Mouse (Mus musculus) MEL (cell line): Measurements from ENCODE around the gene Ppm1d. TPM values are rescaled to one million over a fixed set of nuclear protein-coding genes. Genes with fewer than 3 reads are reported as not detected.

ENCODE experiments used
- DNase-seq: peaks from one replicate; pipeline ENCODE4 v3.0.0; 2011; ENCODE audit warnings: low read depth, low spot score
- H3K27ac ChIP-seq: 2 replicates; pipeline ENCODE4 v1.5.1; 2012; ENCODE audit warnings: low read depth, mild to moderate bottlenecking, control low read depth, low read length, moderate library complexity; ENCODE audit not compliant: control insufficient read depth
- H3K27me3 ChIP-seq, 2 experiments: fragments of 150-350 bp in 1 of 2; sonication (generic) in 1 of 2; 2 replicates each; pipeline ENCODE4 v1.6.1; 2012; ENCODE audit warnings: low read length in 2 of 2, mild to moderate bottlenecking in 2 of 2, improper control_type of control experiment in 1 of 2, moderate library complexity in 1 of 2; ENCODE audit not compliant: insufficient read depth in 2 of 2, control insufficient read depth in 1 of 2
- H3K36me3 ChIP-seq, 2 experiments: 2 replicates each; pipeline ENCODE4 v1.6.1; 2012 to 2014; ENCODE audit warnings: low read length in 2 of 2, improper control_type of control experiment in 1 of 2, inconsistent platforms in 1 of 2, mild to moderate bottlenecking in 1 of 2; ENCODE audit not compliant: insufficient read depth in 2 of 2, control insufficient read depth in 1 of 2
- H3K4me1 ChIP-seq, 2 experiments: fragments of 150-350 bp in 1 of 2; sonication (generic) in 1 of 2; 2 replicates each; pipeline ENCODE4 v1.6.1; 2012; ENCODE audit warnings: low read length in 2 of 2, improper control_type of control experiment in 1 of 2, mild to moderate bottlenecking in 1 of 2; ENCODE audit not compliant: insufficient read depth in 2 of 2, control insufficient read depth in 1 of 2
- H3K4me3 ChIP-seq, 2 experiments: fragments of 150-350 bp in 1 of 2; sonication (generic) in 1 of 2; 2 replicates each; pipeline ENCODE4 v1.5.1; 2012; ENCODE audit warnings: low read depth in 2 of 2, low read length in 2 of 2, mild to moderate bottlenecking in 2 of 2, moderate library complexity in 2 of 2, control low read depth in 1 of 2, improper control_type of control experiment in 1 of 2; ENCODE audit not compliant: control insufficient read depth in 1 of 2, insufficient read depth in 1 of 2
- H3K79me2 ChIP-seq: 2 replicates; pipeline ENCODE4 v1.6.1; 2012; ENCODE audit warnings: mild to moderate bottlenecking, low read length, moderate library complexity; ENCODE audit not compliant: control insufficient read depth, poor library complexity, insufficient read depth
- H3K9ac ChIP-seq: 2 replicates; pipeline ENCODE4 v1.6.1; 2012; ENCODE audit warnings: low read depth, mild to moderate bottlenecking, control low read depth, low read length, moderate library complexity; ENCODE audit not compliant: control insufficient read depth, poor library complexity, severe bottlenecking
- H3K9me3 ChIP-seq: fragments of 150-350 bp; sonication (generic); replicated peaks from 2 replicates; pipeline ENCODE4 v1.6.1; 2012; ENCODE audit warnings: mild to moderate bottlenecking, low read length, improper control_type of control experiment, moderate library complexity; ENCODE audit not compliant: insufficient read depth
- BHLHE40 ChIP-seq: IDR thresholded peaks from 2 replicates; pipeline ENCODE4 v1.6.1; 2012; ENCODE audit warnings: low read depth, mild to moderate bottlenecking, inconsistent platforms, low read length, improper control_type of control experiment, borderline replicate concordance
- CHD1 ChIP-seq: IDR thresholded peaks from 2 replicates; pipeline ENCODE4 v1.6.1; 2012; ENCODE audit warnings: low read depth, mild to moderate bottlenecking, inconsistent platforms, low read length, improper control_type of control experiment
- CHD2 ChIP-seq: IDR thresholded peaks from 2 replicates; pipeline ENCODE4 v1.6.1; 2011; ENCODE audit warnings: low read length, improper control_type of control experiment
- JUND ChIP-seq: IDR thresholded peaks from 2 replicates; pipeline ENCODE4 v1.6.1; 2011; ENCODE audit warnings: low read depth, mild to moderate bottlenecking, improper control_type of control experiment, low read length
- MAFK ChIP-seq: IDR thresholded peaks from 2 replicates; pipeline ENCODE4 v1.6.1; 2011; ENCODE audit warnings: low read depth, mild to moderate bottlenecking, low read length, improper control_type of control experiment, borderline replicate concordance
- MAX ChIP-seq: IDR thresholded peaks from 2 replicates; pipeline ENCODE4 v1.6.1; 2011; ENCODE audit warnings: low read length, improper control_type of control experiment
- MXI1 ChIP-seq: IDR thresholded peaks from 2 replicates; pipeline ENCODE4 v1.6.1; 2011; ENCODE audit warnings: mild to moderate bottlenecking, low read depth, low read length, improper control_type of control experiment
- MYC ChIP-seq: IDR thresholded peaks from 2 replicates; pipeline ENCODE4 v1.6.1; 2011; ENCODE audit warnings: low read depth, mild to moderate bottlenecking, low read length, improper control_type of control experiment, moderate library complexity
- NRF1 ChIP-seq: IDR thresholded peaks from 2 replicates; pipeline ENCODE4 v1.6.1; 2014; ENCODE audit warnings: low read depth, mild to moderate bottlenecking, inconsistent platforms, low read length, improper control_type of control experiment, moderate library complexity; ENCODE audit not compliant: poor library complexity, insufficient read depth, severe bottlenecking
- POLR2AphosphoS5 ChIP-seq: IDR thresholded peaks from 2 replicates; pipeline ENCODE4 v1.6.1; 2012; ENCODE audit warnings: low read depth, borderline replicate concordance, mild to moderate bottlenecking, inconsistent platforms, low read length, moderate library complexity, mixed read lengths
- RAD21 ChIP-seq: IDR thresholded peaks from 2 replicates; pipeline ENCODE4 v1.6.1; 2011; ENCODE audit warnings: mild to moderate bottlenecking, low read depth, low read length, improper control_type of control experiment
- RCOR1 ChIP-seq: IDR thresholded peaks from 2 replicates; pipeline ENCODE4 v1.6.1; 2012; ENCODE audit warnings: low read depth, mild to moderate bottlenecking, inconsistent platforms, low read length, improper control_type of control experiment
- SIN3A ChIP-seq: IDR thresholded peaks from 2 replicates; pipeline ENCODE4 v1.6.1; 2012; ENCODE audit warnings: low read length, improper control_type of control experiment, inconsistent platforms
- SMC3 ChIP-seq: IDR thresholded peaks from 2 replicates; pipeline ENCODE4 v1.6.1; 2011; ENCODE audit warnings: low read depth, low read length, improper control_type of control experiment
- TCF12 ChIP-seq: IDR thresholded peaks from 2 replicates; pipeline ENCODE4 v1.6.1; 2014; ENCODE audit warnings: low read depth, mild to moderate bottlenecking, inconsistent platforms, low read length, improper control_type of control experiment, moderate library complexity
- USF2 ChIP-seq, 2 experiments: IDR thresholded peaks; 2 replicates each; pipeline ENCODE4 v1.6.1; 2011 to 2012; ENCODE audit warnings: improper control_type of control experiment in 2 of 2, low read length in 2 of 2, borderline replicate concordance in 1 of 2, inconsistent platforms in 1 of 2, low read depth in 1 of 2, mild to moderate bottlenecking in 1 of 2; ENCODE audit not compliant: insufficient read depth in 1 of 2
- ZC3H11A ChIP-seq: IDR thresholded peaks from 2 replicates; pipeline ENCODE4 v1.6.1; 2012; ENCODE audit warnings: low read depth, mild to moderate bottlenecking, inconsistent platforms, low read length, improper control_type of control experiment
- ZNF384 ChIP-seq: IDR thresholded peaks from 2 replicates; pipeline ENCODE4 v1.6.1; 2012; ENCODE audit warnings: low read depth, mild to moderate bottlenecking, inconsistent platforms, low read length, improper control_type of control experiment
- polyA plus RNA-seq, 2 experiments: library from polyadenylated mRNA; stranded (reverse) in 1 of 2; unstranded in 1 of 2; fragments of >175 nt in 1 of 2; fragments of >200 nt in 1 of 2; gene quantifications; 2 replicates each; pipeline versions ENCODE4 v1.2.1 to v1.2.4; 2012; ENCODE audit warnings: low replicate concordance in 2 of 2, low read depth in 1 of 2; ENCODE audit not compliant: insufficient read length in 2 of 2, insufficient read depth in 1 of 2, missing spikeins in 1 of 2
- total RNA-seq: library from RNA; depleted of rRNA; stranded (reverse); fragments of 300-350 nt; gene quantifications from 2 replicates; pipeline ENCODE4 v1.2.3, GENCODE M21; 2012

Ppm1d gene
- total and polyA plus RNA-seq, 3 experiments, result 13.3 to 15.5 TPM; not detected in 1

DNA sequence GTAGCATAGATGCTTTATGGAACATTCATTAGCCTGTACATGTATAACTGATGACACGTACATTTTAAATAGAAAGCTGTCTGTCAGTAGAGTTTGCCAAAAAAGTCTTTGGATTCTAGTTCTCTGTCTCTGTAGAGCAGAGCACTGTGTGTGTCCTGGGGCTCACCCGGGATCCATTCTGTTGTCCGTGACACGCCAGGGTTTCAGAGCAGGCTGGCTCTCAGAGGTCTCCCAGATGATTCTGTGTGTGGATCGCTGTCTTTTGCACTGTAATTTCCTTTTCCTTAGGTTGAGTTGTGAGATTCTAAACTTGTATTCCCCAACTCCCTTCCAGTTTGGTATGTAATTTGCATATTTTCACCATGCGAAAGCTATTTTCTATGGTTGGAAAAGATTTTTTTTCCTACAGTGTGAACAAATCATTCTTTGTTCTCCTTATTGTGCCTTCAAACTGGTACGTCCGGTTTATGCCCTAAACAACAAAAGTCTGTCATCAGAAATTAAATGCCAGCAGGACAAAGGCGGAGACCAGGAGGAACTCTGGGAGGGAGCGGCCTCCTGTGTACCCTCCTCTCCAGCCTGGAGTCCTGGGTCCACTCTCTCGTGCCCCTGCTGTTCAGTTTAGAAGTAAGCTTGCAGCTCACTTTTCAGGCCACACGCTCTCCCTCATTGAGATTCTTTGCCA, 81.3 kb downstream of the Ppm1d start:
- Histone ChIP-seq H3K4me3 (no peak overlapping the region), H3K9ac (no peak overlapping the region), H3K9me3 (no peaks in the 10 kb centered on the region), H3K36me3 (no peaks in the 10 kb centered on the region), H3K79me2 (no peaks in the 10 kb centered on the region), H3K4me1 (no peaks in the 10 kb centered on the region), H3K27me3 (no peaks in the 10 kb centered on the region), H3K27ac (no peak overlapping the region)
- no peak for TF ChIP-seq JUND
- TF ChIP-seq CHD2, result no peak
- no peak for TF ChIP-seq BHLHE40
- TF ChIP-seq RAD21, result no peak
- no peak for TF ChIP-seq ZNF384
- DNase-seq, result no peak

DNA sequence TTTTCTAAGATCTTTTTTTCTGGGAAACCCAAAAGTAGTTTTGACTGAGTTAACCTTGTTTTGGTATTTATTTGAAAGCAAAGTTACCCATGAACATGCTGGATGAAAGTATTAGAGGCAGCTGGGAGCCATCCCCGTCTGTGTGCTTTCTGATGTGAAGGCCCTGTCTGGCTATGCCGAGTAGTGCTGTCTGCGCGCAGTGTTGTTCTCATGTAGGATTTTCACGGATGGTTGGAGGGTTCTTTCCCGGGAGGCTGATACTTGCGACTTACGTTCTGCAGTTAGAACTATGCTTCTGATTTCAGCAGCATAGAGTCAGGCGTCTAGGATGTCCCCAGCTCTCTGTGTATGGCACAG, 81.8 kb downstream of the Ppm1d start:
- no peaks in the 10 kb centered on the region for H3K4me1 ChIP-seq
- no peaks in the 10 kb centered on the region for H3K36me3 ChIP-seq
- H3K27ac ChIP-seq, result no peak overlapping the region
- no peaks in the 10 kb centered on the region for H3K27me3 ChIP-seq
- H3K4me3 ChIP-seq, result no peak overlapping the region
- TF ChIP-seq CHD1 (no peak), MAFK (no peak), ZC3H11A (no peak), MAX (no peak), USF2 (IDR thresholded peaks at IDR 0.05; ENCODE audit: borderline replicate concordance in 1 of 2, insufficient read depth in 1 of 2, low read depth in 1 of 2, low read length in 2 of 2) (no peak), SMC3 (no peak), MXI1 (no peak), POLR2AphosphoS5 (no peak), NRF1 (no peak), SIN3A (no peak)
- DNase-seq, result no peak
- no peaks in the 10 kb centered on the region for H3K9me3 ChIP-seq
- no peaks in the 10 kb centered on the region for H3K79me2 ChIP-seq
- no peak overlapping the region for H3K9ac ChIP-seq

GRCm38 (mm10) chr11:85393990-85394389, 82.9 kb downstream of the Ppm1d start:
- no peak overlapping the region for H3K4me3 ChIP-seq
- no peaks in the 10 kb centered on the region for H3K4me1 ChIP-seq
- no peaks in the 10 kb centered on the region for H3K27me3 ChIP-seq
- no peaks in the 10 kb centered on the region for H3K9me3 ChIP-seq
- DNase-seq, result no peak
- H3K27ac ChIP-seq, result no peak overlapping the region
- no peaks in the 10 kb centered on the region for H3K79me2 ChIP-seq
- no peaks in the 10 kb centered on the region for H3K36me3 ChIP-seq
- TF ChIP-seq CHD2 (no peak), TCF12 (no peak), RCOR1 (no peak), MYC (no peak)
- H3K9ac ChIP-seq, result no peak overlapping the region
